Mouse (Mus musculus) layer of hippocampus, postnatal 25 days (tissue): Measurements from ENCODE around the gene Rnase11. TPM values are rescaled to one million over a fixed set of nuclear protein-coding genes. Genes with fewer than 3 reads are reported as not detected.

Source experiments
- DNase-seq, 2 experiments: peaks; one replicate each; pipeline ENCODE4 v3.0.0; 2022; ENCODE audit warnings: mixed read lengths in 2 of 2, low spot score in 1 of 2; ENCODE audit errors: extremely low spot score in 1 of 2
- total RNA-seq, 2 experiments: library from RNA; stranded (reverse); gene quantifications; 2 replicates each; pipeline ENCODE4 v1.2.3; 2021

The Rnase11 gene
- total RNA-seq: not detected

GRCm38 (mm10) chr14:51050063-51050462 is at the start of gene Rnase11:
Gene Rnase11, minus strand, starts transcription at chr14:51050163.
- no peak for DNase-seq

- DNase-seq: no peak
These were observed 49.0 kb upstream of the Rnase11 start for GRCm38 (mm10) chr14:51098921-51099320.

GRCm38 (mm10) chr14:51098300-51098699 is 48.3 kb upstream of the Rnase11 start:
- DNase-seq: peak; percentile 72 to 87

- no peak for DNase-seq
These were observed 46.0 kb upstream of the Rnase11 start for GRCm38 (mm10) chr14:51095736-51096524.

GRCm38 (mm10) chr14:51094921-51095320 is 45.0 kb upstream of the Rnase11 start:
- no peak for DNase-seq

- DNase-seq: no peak
These were observed 44.3 kb upstream of the Rnase11 start for GRCm38 (mm10) chr14:51094096-51094875.

GRCm38 (mm10) chr14:51093496-51093895 is 43.5 kb upstream of the Rnase11 start:
- no peak for DNase-seq

- no peak for DNase-seq
These were observed 42.2 kb upstream of the Rnase11 start for GRCm38 (mm10) chr14:51092073-51092620.

GRCm38 (mm10) chr14:51090921-51091900 is 41.2 kb upstream of the Rnase11 start, which contains the start of the genes Rnase4 and Ang:
Gene Rnase4, plus strand, starts transcription at chr14:51091077.
Gene Ang, plus strand, starts transcription at chr14:51091150.
- DNase-seq: peak in 1 of 2 experiments; percentile 20

GRCm38 (mm10) chr14:51090077-51090781 is 40.3 kb upstream of the Rnase11 start:
- peak; percentile 78 to 87 for DNase-seq

GRCm38 (mm10) chr14:51089674-51090076 is 39.7 kb upstream of the Rnase11 start:
- DNase-seq: no peak

GRCm38 (mm10) chr14:51088970-51089673 is 39.2 kb upstream of the Rnase11 start:
- peak; percentile 96 to 98 for DNase-seq

GRCm38 (mm10) chr14:51088166-51088969 is 38.4 kb upstream of the Rnase11 start:
- DNase-seq: peak; percentile 70 to 88

- DNase-seq: no peak
These were observed 37.8 kb upstream of the Rnase11 start for GRCm38 (mm10) chr14:51087762-51088161.

GRCm38 (mm10) chr14:51085911-51086310 is 35.9 kb upstream of the Rnase11 start:
- DNase-seq: no peak

GRCm38 (mm10) chr14:51085086-51085485 is 35.1 kb upstream of the Rnase11 start:
- no peak for DNase-seq

- DNase-seq: no peak
These were observed 33.8 kb upstream of the Rnase11 start for GRCm38 (mm10) chr14:51083805-51084204.
